Mouse (Mus musculus) kidney, adult 18-20 months (tissue): ENCODE data around the gene Gm42715.
"Not testable (repeated sequence)": the region's sequence is repeated elsewhere in the genome, so short reads cannot be mapped to it uniquely, and the experiment has no call there.

ENCODE experiments used
- DNase-seq: peaks from one replicate; pipeline ENCODE4 v3.0.0; 2021

The Gm42715 gene

GRCm38 (mm10) chr7:127519284-127519683 lies at the start of gene Gm42715:
Gm42715 (plus strand) TSS chr7:127519584.
- no peak for DNase-seq

GRCm38 (mm10) chr7:127470011-127470715 lies 49.2 kb upstream of the Gm42715 start:
- DNase-seq, result peak; percentile 54

- DNase-seq, result peak; percentile 92
Measured at GRCm38 (mm10) chr7:127470743-127471645, 48.4 kb upstream of the Gm42715 start.

DNA sequence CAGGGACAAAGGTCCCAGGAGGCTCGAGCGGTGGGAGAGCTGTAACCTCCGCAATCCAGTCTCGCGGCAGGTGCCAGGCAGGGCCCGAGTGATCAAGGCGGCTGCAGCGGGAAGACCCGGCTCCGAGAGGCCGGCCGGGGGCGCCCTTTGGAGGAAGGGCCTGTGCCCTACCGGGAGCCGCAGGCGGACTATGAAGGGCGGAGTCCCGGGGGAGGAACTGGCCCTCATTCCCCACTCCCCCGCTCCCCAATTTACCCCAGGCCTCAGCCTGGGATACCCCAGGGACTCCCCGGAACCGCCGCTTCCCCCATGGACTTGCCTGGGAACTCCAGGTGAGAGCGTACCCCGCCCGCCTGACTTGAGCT lies 47.8 kb upstream of the Gm42715 start:
- DNase-seq, result no peak

DNA sequence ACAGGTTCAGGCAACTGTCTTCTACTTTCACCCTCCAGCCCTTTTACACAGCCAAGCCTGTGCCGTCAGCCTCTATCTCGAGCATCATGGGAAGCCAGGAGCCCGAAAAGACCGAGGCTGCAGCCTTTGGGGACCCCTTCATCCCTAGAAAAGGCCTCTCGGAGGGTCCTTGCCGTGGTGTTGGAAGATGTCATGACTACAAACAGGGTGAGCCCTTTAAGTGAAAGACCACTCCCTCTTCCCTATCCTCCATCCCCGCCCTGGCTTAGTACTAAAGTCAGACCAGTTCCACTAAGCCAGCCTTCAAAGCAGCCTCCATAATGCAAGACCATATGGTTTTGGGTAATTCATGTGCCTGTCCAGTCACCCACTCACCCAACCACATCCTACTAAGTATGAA lies 47.3 kb upstream of the Gm42715 start:
- DNase-seq, result peak; percentile 25

- DNase-seq, result no peak
Measured at GRCm38 (mm10) chr7:127473705-127474104, 45.7 kb upstream of the Gm42715 start.

DNA sequence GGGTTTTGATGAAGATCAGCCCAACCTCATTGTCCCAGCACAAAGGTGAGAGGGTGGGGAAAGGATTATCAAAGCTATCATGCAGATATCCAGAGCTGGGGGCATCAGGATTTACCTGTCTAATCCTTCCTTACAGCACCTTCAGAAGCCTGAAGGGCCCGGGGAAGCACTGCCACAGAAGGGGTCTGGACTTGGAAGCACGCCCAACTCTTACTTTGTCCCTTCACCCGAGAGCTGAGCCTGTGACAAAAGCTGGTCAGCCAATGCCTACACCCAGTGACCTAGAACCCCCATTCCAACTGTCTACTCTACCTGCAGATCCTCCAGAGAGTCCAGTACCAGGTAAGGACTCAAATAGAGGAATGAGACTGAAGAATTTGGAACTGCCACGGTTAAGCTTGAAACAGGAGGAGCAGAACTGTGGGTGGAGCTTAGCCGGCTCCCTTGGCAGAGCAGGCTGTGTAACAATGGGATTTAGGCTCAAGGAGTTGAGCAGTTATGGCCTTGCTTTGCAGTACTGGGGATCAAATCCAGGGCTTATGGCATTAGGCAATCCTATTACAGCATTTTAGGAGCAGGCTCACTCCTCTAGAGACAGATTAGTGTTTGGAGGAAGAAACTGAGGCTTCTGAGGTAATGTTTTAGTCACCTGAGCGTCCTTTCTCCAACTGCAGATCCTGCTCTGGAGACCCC lies 44.9 kb upstream of the Gm42715 start:
- DNase-seq, result no peak

- no peak for DNase-seq
Measured at GRCm38 (mm10) chr7:127475186-127475740, 44.1 kb upstream of the Gm42715 start.

DNA sequence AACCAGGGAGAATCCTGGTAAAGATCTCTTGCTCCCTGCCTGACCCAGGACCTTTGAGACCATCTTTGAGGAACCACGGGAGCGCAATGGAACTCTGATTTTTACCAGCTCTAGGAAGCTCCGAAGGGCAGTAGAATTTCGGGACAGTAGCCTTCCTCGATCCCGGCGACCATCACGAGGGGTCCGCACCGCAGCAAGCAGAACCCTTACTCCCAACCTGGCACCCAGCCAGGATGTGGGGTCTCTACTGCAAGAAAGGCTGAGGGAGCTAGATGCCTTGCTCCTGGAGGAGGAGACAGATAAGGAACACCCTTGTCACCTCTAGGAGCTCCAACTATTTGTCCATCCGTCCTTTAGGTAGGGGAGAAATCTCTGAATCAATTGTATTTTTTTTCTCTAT lies 43.0 kb upstream of the Gm42715 start:
- DNase-seq, result no peak

GRCm38 (mm10) chr7:127476855-127477254 lies 42.5 kb upstream of the Gm42715 start:
- no peak for DNase-seq

DNA sequence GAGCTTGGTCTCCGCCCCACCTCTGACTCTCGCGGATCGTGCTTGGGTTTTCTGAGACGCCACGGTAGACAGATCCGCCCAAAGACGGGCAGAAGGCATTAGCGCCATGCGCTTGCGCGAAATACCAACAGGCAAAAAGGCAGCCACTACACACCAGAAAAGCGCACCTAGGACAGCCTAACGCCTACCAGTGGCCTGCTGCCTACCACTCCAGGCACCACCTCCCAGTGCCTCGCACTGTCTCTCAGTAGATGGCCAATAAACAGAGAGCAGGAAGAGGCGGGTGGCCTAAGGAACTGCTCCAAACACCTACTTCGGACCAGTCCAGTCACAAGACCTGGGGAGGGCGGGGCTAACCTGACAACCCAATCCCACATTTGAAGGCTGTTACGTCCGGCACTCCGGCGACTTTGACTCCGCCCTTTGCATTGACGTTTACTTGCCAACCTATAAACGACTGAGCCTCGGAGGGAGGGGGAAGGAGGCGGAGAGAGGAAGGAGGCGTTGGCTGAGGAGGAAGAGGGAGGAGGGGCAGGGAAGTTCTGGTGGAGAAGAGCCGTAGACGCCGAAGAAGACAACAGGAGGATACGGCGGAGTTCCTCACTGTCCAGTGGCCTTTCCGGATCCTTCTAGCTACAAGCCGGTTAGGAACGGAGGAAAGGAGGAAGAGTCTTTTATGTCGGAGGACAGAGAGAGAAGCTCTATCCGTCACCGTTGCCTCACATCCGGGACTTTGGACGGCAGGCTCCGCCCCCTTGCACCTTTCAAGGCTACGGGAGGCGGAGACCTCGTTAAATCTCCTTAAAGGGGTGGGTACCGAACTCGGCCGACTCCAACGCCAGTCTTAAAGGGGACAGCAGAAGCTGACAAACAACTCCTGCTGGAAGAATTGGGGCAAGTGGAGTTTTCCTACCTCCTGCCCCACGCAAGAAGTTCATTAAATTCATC lies 41.4 kb upstream of the Gm42715 start:
- DNase-seq, result peak; percentile 99

DNA sequence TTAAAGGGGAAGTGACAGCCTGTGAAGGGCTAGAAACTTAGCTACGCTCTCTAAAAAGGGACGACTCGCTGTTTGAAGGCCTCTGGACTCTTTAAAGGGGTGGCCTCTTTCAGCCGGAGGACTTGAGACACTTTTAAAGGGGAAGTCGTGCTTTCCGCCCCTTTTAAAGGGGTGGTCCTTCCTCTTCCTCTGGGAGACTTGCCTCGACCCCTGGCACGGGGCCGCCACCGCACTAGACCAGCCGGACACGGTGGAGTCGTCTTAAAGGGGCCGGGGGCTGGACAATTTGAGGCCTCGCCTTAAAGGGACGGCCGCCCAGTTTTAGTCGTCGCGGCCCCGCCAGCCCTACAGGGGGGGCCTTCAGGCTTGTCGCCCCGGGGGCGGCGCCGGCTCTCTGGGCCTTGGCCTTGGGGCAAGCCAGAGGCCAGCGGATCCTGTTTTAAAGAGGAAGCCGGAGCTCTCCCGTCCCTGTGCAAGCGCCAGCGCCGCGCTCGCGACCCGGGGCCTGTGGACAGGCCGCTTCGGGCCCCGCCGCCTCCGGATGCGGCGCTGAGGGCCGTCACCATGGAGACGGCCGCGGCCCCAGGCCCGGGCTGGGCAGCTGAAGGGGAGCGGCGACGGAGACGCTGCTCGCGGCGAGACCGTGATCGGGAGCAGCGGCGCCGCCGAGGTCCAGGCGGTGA lies 40.6 kb upstream of the Gm42715 start, which contains the start of gene Fbrs:
Gene Fbrs (plus strand): TSS at position 565 of the 683 bp plus-strand sequence.
- peak; percentile 95 for DNase-seq

DNA sequence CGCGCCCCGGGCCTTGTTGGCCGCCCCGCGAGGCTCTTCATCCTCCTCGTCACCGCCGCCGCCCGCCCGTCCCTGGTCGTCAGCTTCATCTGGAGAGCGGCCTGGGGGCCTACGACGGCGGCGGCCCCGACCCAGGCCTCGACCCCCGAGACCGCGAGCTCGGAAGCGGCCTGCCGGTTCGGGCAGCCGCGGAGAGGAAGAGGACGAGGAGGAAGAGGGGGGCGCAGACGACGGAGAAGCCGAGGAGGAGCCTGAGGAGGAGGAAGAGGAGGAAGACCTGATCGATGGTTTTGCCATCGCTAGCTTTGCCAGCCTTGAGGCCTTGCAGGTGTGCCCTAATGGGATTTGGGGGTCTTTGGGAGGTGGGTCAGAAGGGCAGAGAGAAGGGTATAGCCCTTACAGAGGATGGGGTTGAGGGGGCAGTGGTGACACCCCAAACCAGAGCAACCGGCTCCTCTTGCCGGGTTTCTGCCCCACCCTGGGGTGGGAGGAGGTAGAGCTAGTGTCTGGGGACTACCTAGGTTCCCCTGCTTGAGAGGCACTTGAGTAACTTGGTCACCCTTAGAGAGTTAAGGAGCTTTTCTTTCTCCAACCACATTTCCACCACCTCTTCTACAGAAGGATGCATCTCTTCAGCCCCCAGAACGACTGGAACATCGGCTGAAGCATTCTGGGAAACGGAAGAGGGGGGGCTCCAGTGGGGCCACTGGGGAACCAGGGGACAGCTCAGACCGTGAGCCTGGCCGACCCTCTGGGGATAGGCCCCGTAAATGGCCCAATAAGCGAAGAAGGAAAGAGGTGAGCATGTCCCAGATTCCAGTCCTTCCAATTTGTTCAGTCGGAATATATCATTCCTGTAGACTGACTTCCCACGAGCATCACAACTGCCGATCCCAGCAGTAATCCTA lies 39.8 kb upstream of the Gm42715 start:
- peak; percentile 29 for DNase-seq

- no peak for DNase-seq
Measured at GRCm38 (mm10) chr7:127480321-127480720, 39.1 kb upstream of the Gm42715 start.

DNA sequence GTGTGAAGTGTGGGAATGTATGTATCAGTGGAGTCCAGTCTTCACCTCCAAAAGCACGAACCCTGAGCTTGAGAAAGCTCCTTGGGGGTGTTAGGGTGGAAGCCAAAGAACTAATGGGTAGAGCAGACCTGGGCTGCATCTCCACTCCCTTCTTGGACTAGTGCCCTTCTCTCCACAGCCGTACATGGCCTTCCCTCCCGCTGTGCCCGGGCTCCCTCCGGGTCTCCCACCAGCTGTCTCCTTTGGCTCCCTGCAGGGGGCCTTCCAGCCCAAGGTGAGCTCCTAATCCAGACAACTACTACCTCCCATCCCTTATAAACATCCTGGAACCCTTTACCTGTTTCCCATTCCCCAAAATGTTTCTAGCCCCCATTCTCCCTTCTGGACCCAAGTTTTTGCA lies 34.0 kb upstream of the Gm42715 start:
- DNase-seq, result no peak

GRCm38 (mm10) chr7:127488364-127488763 lies 31.0 kb upstream of the Gm42715 start:
- not testable (repeated sequence) for DNase-seq

DNA sequence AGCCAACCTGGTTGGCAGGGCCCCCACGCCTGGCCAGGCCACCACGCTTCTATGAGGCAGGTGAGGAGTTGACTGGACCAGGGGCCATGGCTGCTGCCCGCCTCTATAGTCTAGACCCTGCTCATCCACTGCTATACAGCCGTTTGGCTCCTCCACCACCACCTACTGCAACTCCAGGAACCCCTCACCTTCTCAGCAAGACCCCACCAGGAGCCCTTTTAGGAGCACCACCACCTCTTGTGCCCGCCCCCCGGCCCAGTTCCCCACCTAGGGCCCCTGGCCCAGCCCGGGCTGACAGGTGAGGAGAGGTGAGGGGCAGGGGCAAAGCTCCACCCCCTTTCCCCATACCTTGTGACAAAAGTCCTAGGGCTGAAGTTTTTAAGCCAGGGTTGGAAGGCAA lies 29.4 kb upstream of the Gm42715 start:
- no peak for DNase-seq

- no peak for DNase-seq
Measured at GRCm38 (mm10) chr7:127491846-127492245, 27.5 kb upstream of the Gm42715 start.

GRCm38 (mm10) chr7:127494648-127495047 lies 24.7 kb upstream of the Gm42715 start:
- no peak for DNase-seq

GRCm38 (mm10) chr7:127497382-127497781 lies 22.0 kb upstream of the Gm42715 start:
- no peak for DNase-seq
